Comparison of ENCODE assay signal across 9 mouse cellular contexts in genomic region chr12:8502546-8502945, GRCm38 (mm10). TPM values are rescaled to one million over a fixed set of nuclear protein-coding genes. Genes with fewer than 3 reads are reported as not detected.
A peak's percentile ranks its signal among the peaks of the same experiment; 100 is the strongest.
DNase-seq lines count a peak whose midpoint lies in the region; ATAC-seq and TF ChIP-seq lines count a peak whose summit lies in the region.
"Had no signal": no experiment of that assay in that cellular context is flagged by ENCODE, and none has a peak within 500 bp of the region (broad histone marks: within the 10 kb centered on the region; RNA-seq: fewer than 3 reads in every experiment).

No protein-coding gene starts in this region.

- H3K4me2 ChIP-seq in heart, embryonic 11.5 days: no peak overlapping the region
- no peak overlapping the region for H3K4me2 ChIP-seq in hindbrain, postnatal 0 days (ENCODE audit: low read depth, low read length)
- H3K4me2 ChIP-seq: midbrain, embryonic 12.5 days had no signal

- ATAC-seq in heart, embryonic 11.5 days (replicated peaks; ENCODE audit: insufficient number of reproducible peaks, low FRiP score, low TSS enrichment): no peak
- no peak for ATAC-seq in hindbrain, postnatal 0 days

- 15% methylated on average over 6 of the region's 6 CpGs for WGBS in heart, embryonic 11.5 days (ENCODE audit: insufficient replicate concordance)
- 14% methylated on average over 6 of the region's 6 CpGs for WGBS in thymus, adult 2 months
- 19% methylated on average over 6 of the region's 6 CpGs for WGBS in hindbrain, postnatal 0 days
- WGBS in macrophage (ENCODE audit: missing documents): 4% methylated on average over 4 of the region's 6 CpGs

- no peak overlapping the region for H3K27ac ChIP-seq in heart, embryonic 11.5 days (ENCODE audit: low read depth, low read length)
- H3K27ac ChIP-seq in thymus, adult 2 months (ENCODE audit: control insufficient read depth, insufficient read depth, low read length): no peak overlapping the region
- no peak overlapping the region for H3K27ac ChIP-seq in hindbrain, postnatal 0 days
- peak overlapping the region; percentile 96 for H3K27ac ChIP-seq in macrophage
- H3K27ac ChIP-seq: midbrain, embryonic 12.5 days had no signal

- no peak overlapping the region for H3K4me3 ChIP-seq in heart, embryonic 11.5 days (ENCODE audit: low read depth, low read length)
- no peak overlapping the region for H3K4me3 ChIP-seq in thymus, adult 2 months (ENCODE audit: control insufficient read depth, insufficient read depth, low read length)
- no peak overlapping the region for H3K4me3 ChIP-seq in hindbrain, postnatal 0 days (ENCODE audit: low read length)
- no peak overlapping the region for H3K4me3 ChIP-seq in macrophage (ENCODE audit: inconsistent target)
- H3K4me3 ChIP-seq: midbrain, embryonic 12.5 days had no signal

- peaks cover 29% of the 10 kb centered on the region for H3K79me2 ChIP-seq in macrophage (ENCODE audit: inconsistent target)

- no peak overlapping the region for H3K9ac ChIP-seq in heart, embryonic 11.5 days (ENCODE audit: low read depth, low read length)
- no peak overlapping the region for H3K9ac ChIP-seq in hindbrain, postnatal 0 days (replicated peaks; ENCODE audit: low read length)
- H3K9ac ChIP-seq: midbrain, embryonic 12.5 days had no signal

- no peak for TF ChIP-seq POLR2A in thymus, adult 2 months (IDR thresholded peaks at IDR 0.05; ENCODE audit: control insufficient read depth, extremely low read depth, insufficient read depth, low read length, poor library complexity)

- TF ChIP-seq CTCF in thymus, adult 2 months (IDR thresholded peaks at IDR 0.05; ENCODE audit: borderline replicate concordance, control insufficient read depth, extremely low read depth, insufficient read depth, low read length, poor library complexity): no peak
- peak; percentile 63 for TF ChIP-seq CTCF in hindbrain, postnatal 0 days (IDR thresholded peaks at IDR 0.05; ENCODE audit: low read depth)

- no peaks in the 10 kb centered on the region for H3K9me3 ChIP-seq in heart, embryonic 11.5 days (replicated peaks; ENCODE audit: control insufficient read depth, low read length)
- H3K9me3 ChIP-seq in hindbrain, postnatal 0 days (ENCODE audit: low read length): no peaks in the 10 kb centered on the region
- H3K9me3 ChIP-seq: midbrain, embryonic 12.5 days had no signal

- no peaks in the 10 kb centered on the region for H3K36me3 ChIP-seq in heart, embryonic 11.5 days (ENCODE audit: control insufficient read depth, insufficient read depth, low read length)
- H3K36me3 ChIP-seq in thymus, adult 2 months (ENCODE audit: control insufficient read depth, insufficient read depth, low read length): no peaks in the 10 kb centered on the region
- H3K36me3 ChIP-seq in hindbrain, postnatal 0 days (ENCODE audit: insufficient read depth, low read length): no peaks in the 10 kb centered on the region
- H3K36me3 ChIP-seq in macrophage (ENCODE audit: inconsistent target): no peaks in the 10 kb centered on the region
- H3K36me3 ChIP-seq: midbrain, embryonic 12.5 days had no signal

- H3K4me1 ChIP-seq in heart, embryonic 11.5 days (ENCODE audit: control insufficient read depth, insufficient read depth, low read length): peaks cover 6% of the 10 kb centered on the region
- peaks cover 19% of the 10 kb centered on the region for H3K4me1 ChIP-seq in thymus, adult 2 months (replicated peaks; ENCODE audit: control insufficient read depth, insufficient read depth, low read length)
- 0 out of 2 replicates have a peak, but pooled peaks cover 5% of the 10 kb centered on the region for H3K4me1 ChIP-seq in hindbrain, postnatal 0 days (ENCODE audit: insufficient read depth, low read length)

- peak; percentile 69 to 83 for DNase-seq in heart, adult 18-20 months
- DNase-seq in thymus, adult 2 months: peak; percentile 26
- DNase-seq in thymus, adult 18-20 months: no peak
- DNase-seq in cerebellum, adult 9-10 months: peak; percentile 86
- peak; percentile 88 for DNase-seq in hindbrain, postnatal 0 days (ENCODE audit: low spot score)
- no peak for DNase-seq in ovary, adult 18-20 months (ENCODE audit: low spot score)

- no peaks in the 10 kb centered on the region for H3K27me3 ChIP-seq in heart, embryonic 11.5 days (ENCODE audit: control insufficient read depth, insufficient read depth, low read length)
- H3K27me3 ChIP-seq in thymus, adult 2 months (ENCODE audit: control insufficient read depth, insufficient read depth, low read length): peaks cover 5% of the 10 kb centered on the region; the same call in 1 of the 2 replicates
- no peaks in the 10 kb centered on the region for H3K27me3 ChIP-seq in hindbrain, postnatal 0 days (ENCODE audit: insufficient read depth, low read length)
- H3K27me3 ChIP-seq: midbrain, embryonic 12.5 days had no signal

RNA-seq across cellular contexts. Expression of gene Rhob, which starts 2.7 kb away (rescaled TPM):
- 100 to 1,000 TPM; 165 to 172 TPM for total RNA-seq in heart, adult 18-20 months (2021)
- 54.8 and 57.2 TPM in 2 replicates for polyA plus RNA-seq in heart, embryonic 11.5 days (2014; fragmentation: Nextera tagmentation; extraction: Ambion mirVana)
- 77.3 and 91.4 TPM in 2 replicates for polyA plus RNA-seq in thymus, adult 2 months (2012; rRNA removed)
- total RNA-seq in hindbrain, postnatal 0 days (2014; rRNA removed): 356 and 385 TPM in 2 replicates
- 71.4 and 71.7 TPM in 2 replicates for polyA plus RNA-seq in hindbrain, postnatal 0 days (2015; fragmentation: Nextera tagmentation; extraction: Ambion mirVana)
- 100 to 1,000 TPM in 6 of 26 experiments, 10 to 100 TPM in 20; 29.2 to 170 (median 66.5) TPM for total RNA-seq in macrophage (2018; cell fraction: chromatin; rRNA removed)
- 100 to 1,000 TPM in 16 of 26 experiments, 10 to 100 TPM in 10; 69.8 to 600 (median 172) TPM for total RNA-seq in macrophage (2018; cell fraction: cytosol; rRNA removed)
- total RNA-seq in macrophage (2018; cell fraction: nucleus; rRNA removed): 100 to 1,000 TPM in 18 of 26 experiments, 10 to 100 TPM in 8; 52.3 to 342 (median 141) TPM
- polyA plus RNA-seq in macrophage (2018): 52.5 to 182 TPM (median 116 TPM) in 3 replicates

Comparison
In these comparisons a context has a peak if more than half of its experiments do, and no peak if none do; other contexts are left out.
1. DNase-seq: peak in heart, adult 18-20 months (2 of 2), thymus, adult 2 months (single experiment), cerebellum, adult 9-10 months (single experiment) and hindbrain, postnatal 0 days (single experiment); none in thymus, adult 18-20 months (0 of 2) and ovary, adult 18-20 months (single experiment).